Mouse (Mus musculus) MEL (cell line): ENCODE measurements around the gene Fam71a. TPM values are rescaled to one million over a fixed set of nuclear protein-coding genes. Genes with fewer than 3 reads are reported as not detected.

Experiments used
- DNase-seq: peaks from one replicate; pipeline ENCODE4 v3.0.0; 2011; ENCODE audit warnings: low read depth, low spot score
- H3K27ac ChIP-seq: 2 replicates; pipeline ENCODE4 v1.5.1; 2012; ENCODE audit warnings: low read depth, mild to moderate bottlenecking, control low read depth, low read length, moderate library complexity; ENCODE audit not compliant: control insufficient read depth
- H3K27me3 ChIP-seq, 2 experiments: fragments of 150-350 bp in 1 of 2; sonication (generic) in 1 of 2; 2 replicates each; pipeline ENCODE4 v1.6.1; 2012; ENCODE audit warnings: low read length in 2 of 2, mild to moderate bottlenecking in 2 of 2, improper control_type of control experiment in 1 of 2, moderate library complexity in 1 of 2; ENCODE audit not compliant: insufficient read depth in 2 of 2, control insufficient read depth in 1 of 2
- H3K36me3 ChIP-seq, 2 experiments: 2 replicates each; pipeline ENCODE4 v1.6.1; 2012 to 2014; ENCODE audit warnings: low read length in 2 of 2, improper control_type of control experiment in 1 of 2, inconsistent platforms in 1 of 2, mild to moderate bottlenecking in 1 of 2; ENCODE audit not compliant: insufficient read depth in 2 of 2, control insufficient read depth in 1 of 2
- H3K4me1 ChIP-seq, 2 experiments: fragments of 150-350 bp in 1 of 2; sonication (generic) in 1 of 2; 2 replicates each; pipeline ENCODE4 v1.6.1; 2012; ENCODE audit warnings: low read length in 2 of 2, improper control_type of control experiment in 1 of 2, mild to moderate bottlenecking in 1 of 2; ENCODE audit not compliant: insufficient read depth in 2 of 2, control insufficient read depth in 1 of 2
- H3K4me3 ChIP-seq, 2 experiments: fragments of 150-350 bp in 1 of 2; sonication (generic) in 1 of 2; 2 replicates each; pipeline ENCODE4 v1.5.1; 2012; ENCODE audit warnings: low read depth in 2 of 2, low read length in 2 of 2, mild to moderate bottlenecking in 2 of 2, moderate library complexity in 2 of 2, control low read depth in 1 of 2, improper control_type of control experiment in 1 of 2; ENCODE audit not compliant: control insufficient read depth in 1 of 2, insufficient read depth in 1 of 2
- H3K79me2 ChIP-seq: 2 replicates; pipeline ENCODE4 v1.6.1; 2012; ENCODE audit warnings: mild to moderate bottlenecking, low read length, moderate library complexity; ENCODE audit not compliant: control insufficient read depth, poor library complexity, insufficient read depth
- H3K9ac ChIP-seq: 2 replicates; pipeline ENCODE4 v1.6.1; 2012; ENCODE audit warnings: low read depth, mild to moderate bottlenecking, control low read depth, low read length, moderate library complexity; ENCODE audit not compliant: control insufficient read depth, poor library complexity, severe bottlenecking
- H3K9me3 ChIP-seq: fragments of 150-350 bp; sonication (generic); replicated peaks from 2 replicates; pipeline ENCODE4 v1.6.1; 2012; ENCODE audit warnings: mild to moderate bottlenecking, low read length, improper control_type of control experiment, moderate library complexity; ENCODE audit not compliant: insufficient read depth
- BHLHE40 ChIP-seq: IDR thresholded peaks from 2 replicates; pipeline ENCODE4 v1.6.1; 2012; ENCODE audit warnings: low read depth, mild to moderate bottlenecking, inconsistent platforms, low read length, improper control_type of control experiment, borderline replicate concordance
- CHD1 ChIP-seq: IDR thresholded peaks from 2 replicates; pipeline ENCODE4 v1.6.1; 2012; ENCODE audit warnings: low read depth, mild to moderate bottlenecking, inconsistent platforms, low read length, improper control_type of control experiment
- CHD2 ChIP-seq: IDR thresholded peaks from 2 replicates; pipeline ENCODE4 v1.6.1; 2011; ENCODE audit warnings: low read length, improper control_type of control experiment
- CTCF ChIP-seq, 3 experiments: IDR thresholded peaks in 2 of 3; conservative IDR thresholded peaks in 1 of 3; 2 replicates each; pipeline ENCODE4 v1.5.1; 2011 to 2012; ENCODE audit warnings: low read length in 3 of 3, low read depth in 2 of 3, mild to moderate bottlenecking in 2 of 3, improper control_type of control experiment in 1 of 3, inconsistent platforms in 1 of 3, mixed read lengths in 1 of 3, moderate library complexity in 1 of 3; ENCODE audit not compliant: control insufficient read depth in 1 of 3, insufficient read depth in 1 of 3, poor library complexity in 1 of 3, severe bottlenecking in 1 of 3
- E2F4 ChIP-seq: IDR thresholded peaks from 2 replicates; pipeline ENCODE4 v1.6.1; 2011; ENCODE audit warnings: low read depth, low read length, improper control_type of control experiment, borderline replicate concordance
- ELF1 ChIP-seq: IDR thresholded peaks from 2 replicates; pipeline ENCODE4 v1.6.1; 2014; ENCODE audit warnings: low read depth, mild to moderate bottlenecking, inconsistent platforms, low read length, improper control_type of control experiment, moderate library complexity
- EP300 ChIP-seq, 2 experiments: IDR thresholded peaks; 2 replicates each; pipeline ENCODE4 v1.6.1; 2011; ENCODE audit warnings: improper control_type of control experiment in 2 of 2, low read length in 2 of 2, low read depth in 1 of 2, mild to moderate bottlenecking in 1 of 2
- ETS1 ChIP-seq: IDR thresholded peaks from 2 replicates; pipeline ENCODE4 v1.6.1; 2012; ENCODE audit warnings: low read depth, mild to moderate bottlenecking, inconsistent platforms, low read length, improper control_type of control experiment, moderate library complexity
- GATA1 ChIP-seq: IDR thresholded peaks from 2 replicates; pipeline ENCODE4 v1.6.1; 2011; ENCODE audit warnings: low read depth, low read length, improper control_type of control experiment
- HCFC1 ChIP-seq: IDR thresholded peaks from 2 replicates; pipeline ENCODE4 v1.6.1; 2012; ENCODE audit warnings: low read depth, mild to moderate bottlenecking, inconsistent platforms, low read length, improper control_type of control experiment, moderate library complexity
- KAT2A ChIP-seq: conservative IDR thresholded peaks from 2 replicates; pipeline ENCODE4 v1.6.1; 2012; ENCODE audit warnings: low read depth, low read length, improper control_type of control experiment, inconsistent platforms
- MAFK ChIP-seq: IDR thresholded peaks from 2 replicates; pipeline ENCODE4 v1.6.1; 2011; ENCODE audit warnings: low read depth, mild to moderate bottlenecking, low read length, improper control_type of control experiment, borderline replicate concordance
- MAX ChIP-seq: IDR thresholded peaks from 2 replicates; pipeline ENCODE4 v1.6.1; 2011; ENCODE audit warnings: low read length, improper control_type of control experiment
- MAZ ChIP-seq: IDR thresholded peaks from 2 replicates; pipeline ENCODE4 v1.6.1; 2012; ENCODE audit warnings: low read depth, mild to moderate bottlenecking, inconsistent platforms, low read length, improper control_type of control experiment
- MEF2A ChIP-seq: IDR thresholded peaks from 2 replicates; pipeline ENCODE4 v1.6.1; 2014; ENCODE audit warnings: low read depth, mild to moderate bottlenecking, inconsistent platforms, low read length, improper control_type of control experiment; ENCODE audit not compliant: poor library complexity, insufficient replicate concordance, severe bottlenecking; ENCODE audit errors: extremely low read depth
- MXI1 ChIP-seq: IDR thresholded peaks from 2 replicates; pipeline ENCODE4 v1.6.1; 2011; ENCODE audit warnings: mild to moderate bottlenecking, low read depth, low read length, improper control_type of control experiment
- MYB ChIP-seq: IDR thresholded peaks from 2 replicates; pipeline ENCODE4 v1.6.1; 2011; ENCODE audit warnings: mild to moderate bottlenecking, low read depth, low read length, improper control_type of control experiment
- MYC ChIP-seq: IDR thresholded peaks from 2 replicates; pipeline ENCODE4 v1.6.1; 2011; ENCODE audit warnings: low read depth, mild to moderate bottlenecking, low read length, improper control_type of control experiment, moderate library complexity
- NELFE ChIP-seq: IDR thresholded peaks from 2 replicates; pipeline ENCODE4 v1.6.1; 2011; ENCODE audit warnings: low read depth, low read length, improper control_type of control experiment
- NRF1 ChIP-seq: IDR thresholded peaks from 2 replicates; pipeline ENCODE4 v1.6.1; 2014; ENCODE audit warnings: low read depth, mild to moderate bottlenecking, inconsistent platforms, low read length, improper control_type of control experiment, moderate library complexity; ENCODE audit not compliant: poor library complexity, insufficient read depth, severe bottlenecking
- POLR2AphosphoS5 ChIP-seq: IDR thresholded peaks from 2 replicates; pipeline ENCODE4 v1.6.1; 2012; ENCODE audit warnings: low read depth, borderline replicate concordance, mild to moderate bottlenecking, inconsistent platforms, low read length, moderate library complexity, mixed read lengths
- RAD21 ChIP-seq: IDR thresholded peaks from 2 replicates; pipeline ENCODE4 v1.6.1; 2011; ENCODE audit warnings: mild to moderate bottlenecking, low read depth, low read length, improper control_type of control experiment
- SMC3 ChIP-seq: IDR thresholded peaks from 2 replicates; pipeline ENCODE4 v1.6.1; 2011; ENCODE audit warnings: low read depth, low read length, improper control_type of control experiment
- TBP ChIP-seq: IDR thresholded peaks from 2 replicates; pipeline ENCODE4 v1.8.0; 2011; ENCODE audit warnings: low read depth, low read length, improper control_type of control experiment
- TCF12 ChIP-seq: IDR thresholded peaks from 2 replicates; pipeline ENCODE4 v1.6.1; 2014; ENCODE audit warnings: low read depth, mild to moderate bottlenecking, inconsistent platforms, low read length, improper control_type of control experiment, moderate library complexity
- UBTF ChIP-seq: IDR thresholded peaks from 2 replicates; pipeline ENCODE4 v1.6.1; 2012; ENCODE audit warnings: low read depth, mild to moderate bottlenecking, inconsistent platforms, low read length, improper control_type of control experiment, moderate library complexity, borderline replicate concordance; ENCODE audit not compliant: insufficient read depth
- ZC3H11A ChIP-seq: IDR thresholded peaks from 2 replicates; pipeline ENCODE4 v1.6.1; 2012; ENCODE audit warnings: low read depth, mild to moderate bottlenecking, inconsistent platforms, low read length, improper control_type of control experiment
- ZKSCAN1 ChIP-seq: IDR thresholded peaks from 2 replicates; pipeline ENCODE4 v1.6.1; 2012; ENCODE audit warnings: low read depth, mild to moderate bottlenecking, inconsistent platforms, low read length, improper control_type of control experiment, moderate library complexity
- ZMIZ1 ChIP-seq: IDR thresholded peaks from 2 replicates; pipeline ENCODE4 v1.6.1; 2012; ENCODE audit warnings: low read depth, mild to moderate bottlenecking, inconsistent platforms, low read length, improper control_type of control experiment, moderate library complexity
- ZNF384 ChIP-seq: IDR thresholded peaks from 2 replicates; pipeline ENCODE4 v1.6.1; 2012; ENCODE audit warnings: low read depth, mild to moderate bottlenecking, inconsistent platforms, low read length, improper control_type of control experiment
- polyA plus RNA-seq, 2 experiments: library from polyadenylated mRNA; stranded (reverse) in 1 of 2; unstranded in 1 of 2; fragments of >175 nt in 1 of 2; fragments of >200 nt in 1 of 2; gene quantifications; 2 replicates each; pipeline versions ENCODE4 v1.2.1 to v1.2.4; 2012; ENCODE audit warnings: low replicate concordance in 2 of 2, low read depth in 1 of 2; ENCODE audit not compliant: insufficient read length in 2 of 2, insufficient read depth in 1 of 2, missing spikeins in 1 of 2
- total RNA-seq: library from RNA; depleted of rRNA; stranded (reverse); fragments of 300-350 nt; gene quantifications from 2 replicates; pipeline ENCODE4 v1.2.3, GENCODE M21; 2012

Fam71a gene
- total and polyA plus RNA-seq, 3 experiments = not detected

GRCm38 (mm10) chr1:191125811-191126638, 38.6 kb downstream of the Fam71a start:
- peak; percentile 86 for DNase-seq

GRCm38 (mm10) chr1:191124288-191124687, 40.3 kb downstream of the Fam71a start:
- DNase-seq = no peak

More at GRCm38 (mm10) chr1:191125811-191126638, 38.6 kb downstream of the Fam71a start:
- Histone ChIP-seq H3K9me3 (no peaks in the 10 kb centered on the region), H3K4me1 (peaks cover 4 to 23% of the 10 kb centered on the region in 2 experiments), H3K27ac (no peak overlapping the region), H3K4me3 (peak overlapping the region; percentile 51 to 91), H3K36me3 (peaks cover 0 to 11% of the 10 kb centered on the region in 2 experiments; a peak in 2 of 4 replicates), H3K27me3 (no peaks in the 10 kb centered on the region), H3K9ac (peak overlapping the region; percentile 70), H3K79me2 (no peaks in the 10 kb centered on the region)
- TF ChIP-seq ETS1 (no peak), ZMIZ1 (no peak), EP300 (IDR thresholded peaks at IDR 0.05; ENCODE audit: low read depth in 1 of 2, low read length in 2 of 2) (no peak), MXI1 (0 out of 2 replicates have a peak, but pooled peaks have one; percentile 42), TBP (0 out of 2 replicates have a peak, but pooled peaks have one; percentile 40), SMC3 (peak; percentile 62), ELF1 (no peak), ZNF384 (no peak), NELFE (no peak), ZKSCAN1 (no peak), MYC (no peak), MAZ (no peak), NRF1 (no peak), RAD21 (peak; percentile 45), ZC3H11A (peak; percentile 29; the same call in 1 of the 2 replicates), MAFK (no peak), BHLHE40 (no peak), UBTF (no peak), MAX (no peak), CHD1 (no peak), HCFC1 (no peak), POLR2AphosphoS5 (no peak), GATA1 (no peak), KAT2A (no peak), CTCF (IDR thresholded peaks at IDR 0.05 in 2 of 3, conservative IDR thresholded peaks at IDR 0.05 in 1 of 3; ENCODE audit: control insufficient read depth in 1 of 3, insufficient read depth in 1 of 3, low read depth in 2 of 3, low read length in 3 of 3, poor library complexity in 1 of 3, severe bottlenecking in 1 of 3) (peak; percentile 55 to 61 (median 56)), E2F4 (no peak), MEF2A (no peak)

More at GRCm38 (mm10) chr1:191124288-191124687, 40.3 kb downstream of the Fam71a start:
- H3K36me3 ChIP-seq = peaks cover 0 to 11% of the 10 kb centered on the region in 2 experiments; a peak in 2 of 4 replicates
- no peaks in the 10 kb centered on the region for H3K9me3 ChIP-seq
- H3K79me2 ChIP-seq = no peaks in the 10 kb centered on the region
- H3K9ac ChIP-seq = no peak overlapping the region
- TF ChIP-seq ZKSCAN1 = no peak
- no peak for TF ChIP-seq MAFK
- no peak for TF ChIP-seq KAT2A
- no peak for TF ChIP-seq MAZ
- no peak for TF ChIP-seq ZC3H11A
- TF ChIP-seq NRF1 = no peak
- no peak for TF ChIP-seq ETS1
- no peak for TF ChIP-seq MYB
- TF ChIP-seq CHD2 = no peak
- no peak for TF ChIP-seq TCF12
- TF ChIP-seq, all 39 proteins: peak for 0
- H3K27me3 ChIP-seq = no peaks in the 10 kb centered on the region
- no peak overlapping the region for H3K4me3 ChIP-seq
- peaks cover 4 to 26% of the 10 kb centered on the region in 2 experiments for H3K4me1 ChIP-seq
- H3K27ac ChIP-seq = no peak overlapping the region
